Mouse (Mus musculus) liver, postnatal 0 days (tissue): ENCODE data around the gene Cd38.

Source experiments
- CTCF ChIP-seq: sonication (generic); IDR thresholded peaks from 2 replicates; pipeline ENCODE4 v1.5.1; 2016; ENCODE audit warnings: antibody characterized with exemption, low read depth
- EP300 ChIP-seq: IDR thresholded peaks from 2 replicates; pipeline ENCODE4 v1.6.1; 2016; ENCODE audit warnings: antibody characterized with exemption, low read depth, mild to moderate bottlenecking

- TF ChIP-seq CTCF (no peak), EP300 (no peak)
These were observed 3.0 kb upstream of the Cd38 start for GRCm38 (mm10) chr5:43865316-43865715.
